Mouse (Mus musculus) cerebellum, adult (tissue): ENCODE measurements at regions not wholly inside any gene's neighbourhood (a gene's known extent, or its start where the extent isn't known, plus 50 kb on each side); places are given as distances from the start of the nearest gene placed in this dataset.

ENCODE experiments used
- ATAC-seq: cut with Nextera tagmentation; 2 replicates; pipeline ENCODE4 v1.9.2; 2017; ENCODE audit warnings: mild to moderate bottlenecking, moderate library complexity, mixed read lengths; ENCODE audit not compliant: insufficient number of reproducible peaks, low FRiP score, low TSS enrichment

DNA sequence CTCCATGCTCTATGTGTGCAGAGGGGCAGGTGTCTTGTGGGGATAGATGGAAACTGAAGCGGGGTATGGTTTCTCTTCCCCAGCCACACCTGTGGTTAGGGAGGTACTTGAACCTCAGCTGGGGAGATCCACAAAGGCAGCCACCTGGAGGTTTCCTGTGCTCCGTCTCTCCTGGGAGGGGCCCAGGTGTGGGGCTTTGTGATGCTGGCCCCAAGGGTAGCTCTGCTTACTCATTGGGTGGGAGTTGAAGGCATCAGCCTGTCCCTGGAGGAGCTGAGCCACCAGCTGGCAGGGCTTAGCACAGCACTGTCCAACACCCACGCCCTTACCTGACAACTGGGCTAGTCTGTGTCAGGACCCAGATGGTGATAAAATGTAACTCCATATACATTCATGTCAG, 81.4 kb downstream of the Lhx2 start:
- no peak for ATAC-seq

DNA sequence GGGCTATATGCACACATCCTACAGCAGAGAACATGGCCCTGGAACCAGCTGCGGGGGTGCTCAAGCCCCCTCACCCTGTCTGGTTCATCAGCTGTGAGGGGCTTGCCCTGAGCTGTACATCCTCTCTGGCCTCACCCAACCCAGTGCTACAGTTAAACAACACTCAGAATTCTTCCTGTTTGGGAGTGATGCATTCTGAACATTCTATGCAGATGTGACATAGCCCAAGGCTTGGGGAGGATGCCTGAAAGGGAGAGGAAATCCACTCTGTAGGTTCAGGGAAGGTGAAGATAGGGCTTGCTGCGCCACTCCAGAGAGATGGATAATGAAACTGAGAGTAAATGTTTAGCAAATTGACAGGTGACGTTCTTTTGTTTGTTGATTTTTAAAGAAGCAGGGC, 83.3 kb downstream of the Lhx2 start:
- ATAC-seq, result no peak

DNA sequence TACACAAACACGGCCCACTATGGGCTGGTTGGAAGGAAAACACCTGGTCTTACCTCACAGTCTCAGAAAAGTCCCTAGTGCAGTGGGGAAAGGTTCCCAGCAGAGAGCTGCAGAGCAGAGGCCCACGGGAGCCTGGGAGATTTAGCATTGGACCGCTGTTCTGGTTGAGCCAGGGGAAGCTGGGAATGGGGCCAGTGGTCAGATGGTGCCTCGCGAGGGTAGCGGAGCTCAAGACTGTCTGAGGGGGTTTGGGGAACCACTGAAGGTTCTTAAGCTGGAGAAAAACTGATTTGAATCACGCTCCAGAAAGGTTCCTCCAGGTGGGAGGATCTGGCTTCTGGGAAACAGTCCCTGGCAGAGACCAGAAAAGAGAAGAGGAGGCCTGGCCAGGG, 84.8 kb downstream of the Lhx2 start:
- ATAC-seq, result no peak

DNA sequence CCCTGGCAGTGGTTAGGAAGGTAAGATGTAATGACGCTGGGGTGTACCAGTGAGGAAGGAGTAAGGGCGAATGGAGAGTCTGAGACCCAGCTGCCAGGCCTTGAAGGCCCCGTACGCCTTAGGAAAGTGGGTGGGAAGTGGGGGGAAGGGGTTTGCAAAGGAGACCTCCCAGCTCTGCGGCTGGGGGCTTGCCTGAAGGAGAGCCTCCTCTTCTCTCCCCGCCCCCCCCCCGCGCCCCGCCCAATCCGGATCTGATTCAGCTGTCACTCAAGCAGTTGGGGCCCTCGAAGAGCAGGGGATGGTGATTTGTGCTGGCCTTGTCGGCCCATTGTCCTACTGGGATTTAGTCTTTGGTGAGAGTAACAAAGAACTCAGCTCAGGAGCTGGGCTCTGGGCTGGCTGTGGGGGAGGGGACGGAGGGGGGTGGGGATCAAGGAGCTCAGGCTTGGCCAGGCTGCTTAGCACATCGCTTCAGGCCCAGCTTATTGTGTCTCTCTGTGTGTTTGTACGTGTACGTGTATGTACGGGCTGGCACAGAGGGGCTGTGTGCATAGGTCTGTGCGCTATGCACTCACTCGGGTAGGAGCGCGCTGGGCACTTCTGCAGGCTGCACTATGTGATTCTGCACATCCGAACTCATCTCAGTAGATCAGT, 85.3 kb downstream of the Lhx2 start:
- no peak for ATAC-seq

DNA sequence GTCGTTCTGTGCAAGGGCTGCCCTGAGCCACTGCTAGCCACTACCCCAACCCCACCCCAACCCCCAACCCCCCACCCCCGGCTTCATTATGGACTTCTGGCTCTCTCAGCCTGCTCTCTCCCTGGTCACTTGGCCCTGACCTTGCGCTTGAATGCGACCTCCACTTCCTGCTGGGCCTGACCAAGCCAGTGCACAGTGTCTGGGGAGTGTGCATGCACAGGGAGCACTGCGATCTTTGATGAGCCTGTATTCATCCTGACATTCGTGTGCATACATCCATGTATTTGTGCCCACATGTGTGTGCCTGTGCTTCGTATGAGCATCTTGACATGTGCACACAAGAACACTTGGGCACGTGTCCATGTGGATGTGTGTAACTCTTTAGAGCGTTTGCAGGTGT, 85.9 kb downstream of the Lhx2 start:
- no peak for ATAC-seq

DNA sequence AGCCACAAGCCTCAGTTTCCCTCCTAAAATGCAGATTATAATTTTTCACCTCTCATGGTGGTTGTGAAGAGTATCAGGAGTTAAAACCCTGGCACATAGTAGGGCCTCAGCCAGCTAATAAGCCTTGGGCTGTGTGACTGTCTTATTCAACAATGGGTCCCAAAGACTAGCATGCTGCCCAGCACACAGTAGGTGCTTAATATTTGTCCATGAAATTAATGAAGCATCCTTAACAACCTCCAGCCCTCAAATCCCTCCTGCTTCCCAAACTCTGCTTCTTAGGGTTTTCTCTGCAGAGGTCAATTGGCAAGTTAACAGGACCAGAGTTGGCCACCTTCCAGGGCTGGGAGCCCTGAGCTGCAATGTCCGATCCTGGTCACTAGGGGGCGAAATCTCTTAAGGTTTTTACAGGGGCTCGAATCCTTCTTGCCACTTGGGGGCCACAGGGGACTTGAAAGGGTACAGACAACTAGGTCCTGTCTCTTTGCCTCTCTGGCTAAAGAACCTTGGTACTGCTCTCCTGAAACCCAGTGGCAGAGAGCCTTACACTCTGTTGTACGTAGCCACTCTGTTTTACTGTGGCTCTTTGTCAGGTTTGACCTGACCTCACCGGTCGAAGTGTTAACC, 81.6 kb upstream of the Nek6 start:
- ATAC-seq, result peak; percentile 65; the same call in 1 of the 2 replicates

DNA sequence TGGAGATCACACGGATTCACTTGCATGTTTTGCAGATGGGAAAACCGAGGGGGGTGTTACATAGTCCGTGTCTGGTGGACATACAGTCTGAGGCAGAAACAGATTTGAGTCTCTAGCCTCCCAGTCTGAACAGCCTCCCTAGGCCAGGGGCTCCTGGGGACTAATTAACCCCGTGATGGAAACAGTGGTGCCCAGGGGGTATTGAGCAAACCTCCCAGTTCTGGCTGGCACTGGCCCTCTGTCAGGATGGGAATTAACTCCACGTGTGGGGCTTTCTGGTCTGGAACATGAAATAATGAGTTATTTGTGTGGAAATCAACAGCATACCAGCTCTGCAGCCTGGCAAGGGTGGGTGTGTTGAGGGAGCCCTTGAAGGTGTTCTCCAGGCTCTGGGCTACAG, 79.9 kb upstream of the Nek6 start:
- no peak for ATAC-seq

DNA sequence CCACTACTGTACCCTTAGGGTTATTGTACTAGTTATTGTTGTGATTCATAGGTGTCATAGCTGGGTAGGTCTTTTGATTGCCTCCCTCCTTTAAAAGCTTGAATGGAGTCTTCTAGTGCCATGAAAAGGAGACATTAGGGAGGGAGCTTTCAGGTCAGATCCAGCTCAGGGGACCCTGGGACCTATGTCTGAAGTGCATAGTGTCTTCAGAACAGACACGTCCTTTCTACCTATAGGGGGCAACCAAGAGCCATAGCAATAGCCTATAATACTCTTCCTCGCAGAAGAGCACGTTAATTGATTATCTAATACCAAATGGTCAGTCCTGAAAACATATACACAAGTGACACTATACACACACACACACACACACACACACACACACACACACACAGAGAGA, 77.7 kb upstream of the Nek6 start:
- no peak for ATAC-seq

DNA sequence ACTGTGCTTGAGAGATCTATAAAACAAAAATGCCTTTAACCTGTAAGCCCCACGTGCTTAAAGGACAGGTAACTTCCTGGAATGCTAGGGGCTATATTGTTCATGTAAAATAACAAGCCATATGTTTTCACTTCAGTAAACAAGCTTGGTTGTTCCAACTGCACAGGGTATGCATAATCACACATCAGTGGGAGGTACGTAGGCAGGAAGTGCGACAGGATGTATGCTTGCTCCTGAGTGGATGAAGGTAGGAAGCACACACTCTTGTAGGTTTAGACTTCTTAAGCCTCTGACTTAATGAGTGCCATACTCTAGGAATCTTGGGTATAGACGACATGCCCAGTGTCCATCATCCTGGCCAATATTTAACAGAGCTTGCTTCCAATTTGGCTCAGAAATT, 74.7 kb upstream of the Nek6 start:
- ATAC-seq, result no peak

DNA sequence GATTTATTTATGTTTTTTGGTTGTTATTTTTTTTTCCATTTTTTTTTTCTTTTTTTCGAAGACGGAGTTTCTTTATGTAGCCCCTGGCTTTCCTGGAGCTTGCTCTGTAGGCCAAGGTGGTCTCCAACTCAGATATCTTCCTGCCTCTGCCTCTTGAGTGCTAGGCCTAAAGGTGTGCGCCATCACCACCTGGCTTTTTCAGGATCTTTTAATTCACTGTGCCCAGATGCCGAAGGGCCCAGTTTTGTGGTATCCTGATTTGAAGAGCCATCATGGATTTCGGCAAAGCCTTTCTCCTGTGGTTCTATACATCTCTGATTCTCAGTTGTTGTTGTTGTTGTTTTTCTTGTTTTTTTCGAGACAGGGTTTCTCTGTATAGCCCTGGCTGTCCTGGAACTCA, 72.3 kb upstream of the Nek6 start:
- ATAC-seq, result no peak

DNA sequence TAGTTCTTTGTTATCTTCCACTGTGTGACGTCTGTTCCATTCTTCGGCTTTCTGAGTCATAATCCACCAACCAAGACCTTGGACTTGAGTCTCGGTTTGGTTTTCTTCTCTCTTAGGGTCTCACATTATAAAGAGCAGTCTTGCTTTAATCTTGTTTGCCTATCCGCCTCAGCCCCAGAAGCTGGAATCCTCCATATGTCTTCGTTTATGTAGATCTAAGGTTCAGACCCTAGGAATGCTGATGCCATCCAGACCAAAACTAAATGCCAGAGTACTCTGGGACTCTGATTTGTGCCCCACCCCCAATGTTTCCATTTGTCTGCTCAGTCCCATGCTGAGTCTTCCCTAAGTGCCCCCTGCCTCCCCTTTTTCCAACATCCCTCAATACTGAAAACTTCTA, 71.5 kb upstream of the Nek6 start:
- no peak for ATAC-seq

DNA sequence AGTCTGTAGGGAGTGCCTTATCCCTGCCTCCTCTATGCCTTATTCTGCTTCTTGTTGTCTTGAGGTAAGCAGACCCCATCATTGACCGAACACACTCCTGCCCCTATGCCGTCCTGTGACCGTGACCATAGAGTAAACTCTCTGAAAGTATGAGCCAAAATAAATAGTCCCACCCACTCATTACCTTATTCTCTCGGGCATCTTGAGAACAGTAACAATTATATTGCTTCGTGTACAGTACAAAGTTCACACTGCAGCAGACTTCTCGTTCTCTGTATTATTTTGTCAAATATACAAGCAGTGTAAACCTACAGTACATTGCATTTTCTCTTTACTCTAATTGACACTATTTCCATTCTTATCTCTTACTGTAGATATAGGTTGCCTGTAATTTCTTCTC, 62.4 kb upstream of the Nek6 start:
- ATAC-seq, result no peak

DNA sequence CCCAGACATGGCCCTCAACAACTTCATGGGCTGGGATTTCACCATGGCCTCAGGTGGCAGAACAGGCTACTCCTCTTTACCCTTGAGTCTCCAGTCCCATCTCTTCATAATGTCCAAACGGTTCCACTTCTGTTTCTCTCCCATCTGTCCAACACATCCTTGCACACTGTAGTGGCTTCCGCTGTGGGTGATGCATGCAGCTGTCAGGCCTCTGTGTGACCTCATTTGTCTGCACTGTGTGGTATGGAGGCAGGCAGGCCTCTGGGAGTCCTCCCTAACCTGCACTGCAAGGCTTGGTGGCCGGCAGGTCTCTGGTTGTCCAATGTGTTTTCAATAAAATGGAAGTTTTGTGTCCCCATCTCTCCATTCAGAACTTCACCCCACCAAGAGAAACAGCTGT, 54.9 kb upstream of the Nek6 start:
- no peak for ATAC-seq

DNA sequence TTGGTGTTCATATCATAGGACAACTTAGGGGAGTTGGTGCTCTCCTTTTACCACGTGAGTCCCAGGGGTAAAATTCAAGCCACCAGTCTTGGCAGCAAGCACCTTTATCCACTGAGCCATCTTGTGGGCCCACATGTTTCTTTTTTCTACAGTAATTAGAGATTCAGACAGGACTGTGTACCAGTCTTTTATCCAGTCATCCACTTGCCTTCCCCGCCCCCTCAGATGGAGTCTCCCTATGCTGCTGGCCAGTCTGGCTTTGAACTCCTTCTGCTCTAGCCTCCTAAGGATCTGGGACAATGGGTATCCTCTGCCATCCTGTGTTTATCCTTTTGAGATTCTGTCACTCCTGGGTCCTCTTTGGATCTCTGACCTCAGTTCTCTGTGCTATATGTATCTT, 51.1 kb upstream of the Nek6 start:
- ATAC-seq, result no peak

DNA sequence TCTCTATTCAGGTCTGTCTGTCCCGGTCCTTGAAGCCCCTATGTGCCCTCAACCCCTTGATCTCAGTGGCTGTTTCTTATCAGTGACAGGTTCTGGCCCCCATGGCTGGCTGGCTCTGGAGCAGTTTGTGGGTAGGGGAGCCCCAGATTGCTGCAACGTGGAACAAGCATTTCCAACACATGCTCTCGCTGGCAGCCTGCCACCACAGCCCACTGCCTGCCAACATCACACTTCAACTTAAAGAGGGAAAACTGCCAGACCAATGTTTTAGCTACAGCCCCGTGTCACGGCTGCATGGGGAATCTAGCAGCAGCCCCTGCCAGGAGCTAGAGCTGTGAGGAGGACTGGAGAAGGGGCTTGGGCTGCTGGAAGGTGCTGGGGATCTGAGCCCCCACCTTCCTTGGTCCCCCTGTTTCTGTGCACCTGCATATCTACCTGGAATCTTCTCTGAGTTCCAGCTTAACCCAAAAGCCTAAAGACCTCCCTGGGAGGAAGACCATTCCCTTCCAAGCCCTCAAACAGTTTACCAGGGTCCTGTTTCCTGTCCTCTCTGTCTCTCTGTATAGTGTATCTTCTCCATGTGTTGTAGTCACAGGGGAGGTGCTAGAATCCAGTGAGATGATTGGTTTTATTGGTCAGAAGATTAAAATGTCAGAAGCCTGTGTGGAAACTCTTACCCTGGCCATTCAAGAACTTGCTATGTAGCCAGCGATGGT, 50.5 kb upstream of the Nek6 start:
- no peak for ATAC-seq
